Mouse (Mus musculus): ENCODE data around the gene Sostdc1. TPM values are rescaled to one million over a fixed set of nuclear protein-coding genes. Genes with fewer than 3 reads are reported as not detected.

Gene Sostdc1
- total RNA-seq, 1 experiment: 0.09 TPM

DNA sequence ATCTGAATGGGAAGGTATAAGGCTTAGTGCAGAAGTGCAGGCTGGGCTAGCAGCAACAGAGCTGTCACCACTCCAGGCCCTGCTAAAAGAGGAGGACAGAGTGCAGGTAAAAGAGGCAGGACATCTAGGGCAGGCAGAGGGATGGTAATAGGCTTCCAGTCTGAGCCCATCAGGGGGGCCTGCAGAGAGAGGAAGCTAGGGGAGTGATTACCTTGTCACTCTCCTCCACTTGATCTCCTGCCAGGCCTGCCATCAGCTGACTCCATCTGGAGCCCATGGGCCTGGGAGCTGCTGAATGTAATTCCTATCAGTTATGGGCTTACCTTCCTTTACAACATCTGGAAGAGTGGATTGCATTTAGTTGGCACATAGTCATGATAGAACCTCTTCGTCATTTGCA lies 18.7 kb downstream of the Sostdc1 start:
- Histone ChIP-seq H3K9me3 (ENCODE audit: control insufficient read depth, insufficient read depth, low read depth, low read length) (no peaks in the 10 kb centered on the region), H3K4me3 (ENCODE audit: insufficient read depth in 1 of 2, low read depth in 1 of 2, low read length in 2 of 2, poor library complexity in 1 of 2, severe bottlenecking in 1 of 2) (no peak overlapping the region), H3K4me1 (ENCODE audit: control insufficient read depth in 2 of 2, insufficient read depth in 2 of 2, low read length in 2 of 2, poor library complexity in 1 of 2) (no peaks in the 10 kb centered on the region), H3K27ac (ENCODE audit: insufficient read depth, low read depth, low read length, poor library complexity, severe bottlenecking) (no peak overlapping the region), H3K9ac (ENCODE audit: insufficient read depth, low read depth, low read length, poor library complexity, severe bottlenecking) (no peak overlapping the region), H3K36me3 (ENCODE audit: control insufficient read depth, insufficient read depth, low read length, poor library complexity, severe bottlenecking) (no peaks in the 10 kb centered on the region)
- DNase-seq (ENCODE audit: low read depth, low spot score): no peak
- TF ChIP-seq ZNF384 (IDR thresholded peaks at IDR 0.05; ENCODE audit: low read depth, low read length) (no peak), HCFC1 (IDR thresholded peaks at IDR 0.05; ENCODE audit: borderline replicate concordance, insufficient read depth, low read length) (no peak), ZC3H11A (IDR thresholded peaks at IDR 0.05; ENCODE audit: borderline replicate concordance, low read depth, low read length) (no peak)
- in situ Hi-C loops (cut with MboI; ENCODE audit: low sequenced_read_pairs in 2 of 2, unreplicated experiment in 2 of 2): no loop called here

DNA sequence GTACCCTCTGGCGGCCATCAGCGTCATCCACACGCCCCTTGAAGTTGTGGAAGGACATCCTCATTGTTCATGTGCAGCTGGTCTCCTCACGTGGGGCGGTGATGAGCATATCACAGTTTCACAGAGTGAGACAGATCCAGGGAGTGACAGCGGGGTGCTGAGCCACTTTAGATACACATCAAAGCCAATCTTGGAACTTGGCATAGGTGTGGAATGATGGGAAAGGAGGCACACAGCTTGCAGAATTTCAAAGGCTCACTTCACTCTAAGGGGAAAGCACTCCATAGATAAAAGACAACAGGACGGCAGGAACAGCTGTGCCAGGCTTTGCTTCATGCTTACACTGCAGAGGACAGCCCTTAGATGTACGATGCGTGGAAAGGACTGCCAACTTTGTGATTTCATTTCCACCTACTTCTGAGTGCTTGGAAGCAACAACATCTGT lies 19.9 kb downstream of the Sostdc1 start:
- no peaks in the 10 kb centered on the region for H3K9me3 ChIP-seq (ENCODE audit: control insufficient read depth, insufficient read depth, low read depth, low read length)
- H3K4me1 ChIP-seq (ENCODE audit: control insufficient read depth in 2 of 2, insufficient read depth in 2 of 2, low read length in 2 of 2, poor library complexity in 1 of 2): no peaks in the 10 kb centered on the region
- H3K36me3 ChIP-seq (ENCODE audit: control insufficient read depth, insufficient read depth, low read length, poor library complexity, severe bottlenecking): no peaks in the 10 kb centered on the region
- H3K9ac ChIP-seq (ENCODE audit: insufficient read depth, low read depth, low read length, poor library complexity, severe bottlenecking): no peak overlapping the region
- no peak overlapping the region for H3K4me3 ChIP-seq (ENCODE audit: insufficient read depth in 1 of 2, low read depth in 1 of 2, low read length in 2 of 2, poor library complexity in 1 of 2, severe bottlenecking in 1 of 2)
- in situ Hi-C loops (cut with MboI; ENCODE audit: low sequenced_read_pairs in 2 of 2, unreplicated experiment in 2 of 2): no loop called here
- H3K27ac ChIP-seq (ENCODE audit: insufficient read depth, low read depth, low read length, poor library complexity, severe bottlenecking): no peak overlapping the region
- TF ChIP-seq HCFC1 (IDR thresholded peaks at IDR 0.05; ENCODE audit: borderline replicate concordance, insufficient read depth, low read length) (no peak), CHD2 (IDR thresholded peaks at IDR 0.05; ENCODE audit: low read depth, low read length) (no peak), MAFK (IDR thresholded peaks at IDR 0.05; ENCODE audit: insufficient read depth, low read depth, low read length) (no peak), ZC3H11A (IDR thresholded peaks at IDR 0.05; ENCODE audit: borderline replicate concordance, low read depth, low read length) (no peak), ZNF384 (IDR thresholded peaks at IDR 0.05; ENCODE audit: low read depth, low read length) (no peak)
- DNase-seq (ENCODE audit: low read depth, low spot score): no peak

DNA sequence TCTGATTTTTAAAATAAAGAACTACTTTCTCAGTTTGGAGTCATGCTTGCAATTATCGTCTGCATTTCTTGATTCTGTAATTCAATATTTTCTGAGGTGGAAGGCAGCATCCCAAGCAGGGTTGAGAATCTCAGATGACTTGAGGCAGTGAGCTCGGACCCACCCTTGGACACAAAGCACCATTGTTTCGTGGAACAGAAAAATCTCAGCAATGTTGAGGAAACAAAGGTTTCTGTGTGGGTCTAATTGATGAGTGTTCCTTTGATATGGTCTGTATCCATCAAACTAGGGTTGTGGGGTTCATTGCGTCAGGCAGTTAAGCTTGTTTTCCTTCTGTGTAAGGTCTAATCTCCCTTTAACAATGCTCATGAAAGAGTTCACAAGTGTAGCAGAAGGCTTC lies 30.2 kb downstream of the Sostdc1 start:
- Histone ChIP-seq H3K9me3 (ENCODE audit: control insufficient read depth, insufficient read depth, low read depth, low read length) (no peaks in the 10 kb centered on the region; the same call in 1 of the 2 replicates), H3K4me3 (ENCODE audit: insufficient read depth in 1 of 2, low read depth in 1 of 2, low read length in 2 of 2, poor library complexity in 1 of 2, severe bottlenecking in 1 of 2) (no peak overlapping the region), H3K9ac (ENCODE audit: insufficient read depth, low read depth, low read length, poor library complexity, severe bottlenecking) (no peak overlapping the region), H3K36me3 (ENCODE audit: control insufficient read depth, insufficient read depth, low read length, poor library complexity, severe bottlenecking) (no peaks in the 10 kb centered on the region), H3K4me1 (ENCODE audit: control insufficient read depth in 2 of 2, insufficient read depth in 2 of 2, low read length in 2 of 2, poor library complexity in 1 of 2) (no peaks in the 10 kb centered on the region), H3K27ac (ENCODE audit: insufficient read depth, low read depth, low read length, poor library complexity, severe bottlenecking) (no peak overlapping the region)
- DNase-seq (ENCODE audit: low read depth, low spot score): no peak
- TF ChIP-seq ZC3H11A (IDR thresholded peaks at IDR 0.05; ENCODE audit: borderline replicate concordance, low read depth, low read length): no peak
- in situ Hi-C loops (cut with MboI; ENCODE audit: low sequenced_read_pairs in 2 of 2, unreplicated experiment in 2 of 2): no loop called here

DNA sequence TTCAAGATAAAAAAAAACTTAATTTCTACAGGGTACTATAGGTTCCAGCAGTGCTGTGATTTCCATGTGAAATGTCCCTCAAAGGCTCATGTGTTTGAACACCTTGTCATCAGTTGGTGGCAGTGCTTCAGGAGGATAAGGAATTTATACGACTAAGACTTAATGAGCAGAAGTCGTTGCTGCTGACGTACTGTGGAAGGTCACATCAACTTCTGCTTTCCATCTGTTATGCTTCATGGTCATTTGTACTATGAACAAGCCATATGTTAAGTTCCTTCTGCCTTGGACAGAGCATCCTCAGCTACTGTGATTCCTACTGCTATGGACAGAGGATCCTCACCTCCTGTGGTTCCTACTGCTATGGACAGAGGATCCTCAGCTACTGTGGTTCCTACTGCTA lies 46.1 kb downstream of the Sostdc1 start:
- H3K36me3 ChIP-seq (ENCODE audit: control insufficient read depth, insufficient read depth, low read length, poor library complexity, severe bottlenecking): no peaks in the 10 kb centered on the region
- TF ChIP-seq ZC3H11A (IDR thresholded peaks at IDR 0.05; ENCODE audit: borderline replicate concordance, low read depth, low read length): no peak
- no peak for TF ChIP-seq ZNF384 (IDR thresholded peaks at IDR 0.05; ENCODE audit: low read depth, low read length)
- no peak for TF ChIP-seq CHD2 (IDR thresholded peaks at IDR 0.05; ENCODE audit: low read depth, low read length)
- TF ChIP-seq HCFC1 (IDR thresholded peaks at IDR 0.05; ENCODE audit: borderline replicate concordance, insufficient read depth, low read length): no peak
- TF ChIP-seq MAFK (IDR thresholded peaks at IDR 0.05; ENCODE audit: insufficient read depth, low read depth, low read length): no peak
- no peak overlapping the region for H3K9ac ChIP-seq (ENCODE audit: insufficient read depth, low read depth, low read length, poor library complexity, severe bottlenecking)
- H3K4me3 ChIP-seq (ENCODE audit: insufficient read depth in 1 of 2, low read depth in 1 of 2, low read length in 2 of 2, poor library complexity in 1 of 2, severe bottlenecking in 1 of 2): no peak overlapping the region
- in situ Hi-C loops (cut with MboI; ENCODE audit: low sequenced_read_pairs in 2 of 2, unreplicated experiment in 2 of 2): no loop called here
- H3K27ac ChIP-seq (ENCODE audit: insufficient read depth, low read depth, low read length, poor library complexity, severe bottlenecking): no peak overlapping the region
- H3K4me1 ChIP-seq (ENCODE audit: control insufficient read depth in 2 of 2, insufficient read depth in 2 of 2, low read length in 2 of 2, poor library complexity in 1 of 2): no peaks in the 10 kb centered on the region
- no peak for DNase-seq (ENCODE audit: low read depth, low spot score)
- H3K9me3 ChIP-seq (ENCODE audit: control insufficient read depth, insufficient read depth, low read depth, low read length): no peaks in the 10 kb centered on the region

DNA sequence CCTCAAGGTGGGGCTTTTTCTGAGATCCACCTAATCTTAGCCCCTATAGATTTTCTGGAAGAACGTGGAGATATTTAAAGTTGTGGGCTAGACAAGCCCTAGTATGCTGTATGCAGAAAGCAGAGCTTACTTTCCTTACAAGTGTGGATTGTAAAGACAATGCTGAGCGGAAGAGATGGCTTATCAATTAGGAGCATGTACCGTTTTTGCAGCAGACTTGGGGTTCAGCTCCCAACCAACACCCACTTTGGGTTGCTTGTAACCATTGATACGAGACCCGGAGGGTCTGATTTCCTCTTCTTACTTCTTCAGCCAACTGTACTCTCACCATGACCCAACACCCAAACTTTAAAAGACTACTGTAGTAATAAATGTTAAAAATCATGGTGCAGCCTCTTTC lies 46.8 kb downstream of the Sostdc1 start:
- Histone ChIP-seq H3K36me3 (ENCODE audit: control insufficient read depth, insufficient read depth, low read length, poor library complexity, severe bottlenecking) (no peaks in the 10 kb centered on the region), H3K9me3 (ENCODE audit: control insufficient read depth, insufficient read depth, low read depth, low read length) (no peaks in the 10 kb centered on the region), H3K4me1 (ENCODE audit: control insufficient read depth in 2 of 2, insufficient read depth in 2 of 2, low read length in 2 of 2, poor library complexity in 1 of 2) (no peaks in the 10 kb centered on the region), H3K9ac (ENCODE audit: insufficient read depth, low read depth, low read length, poor library complexity, severe bottlenecking) (no peak overlapping the region), H3K4me3 (ENCODE audit: insufficient read depth in 1 of 2, low read depth in 1 of 2, low read length in 2 of 2, poor library complexity in 1 of 2, severe bottlenecking in 1 of 2) (no peak overlapping the region), H3K27ac (ENCODE audit: insufficient read depth, low read depth, low read length, poor library complexity, severe bottlenecking) (no peak overlapping the region)
- in situ Hi-C loops (cut with MboI; ENCODE audit: low sequenced_read_pairs in 2 of 2, unreplicated experiment in 2 of 2): no loop called here
- TF ChIP-seq MAFK (IDR thresholded peaks at IDR 0.05; ENCODE audit: insufficient read depth, low read depth, low read length): no peak
- TF ChIP-seq CHD2 (IDR thresholded peaks at IDR 0.05; ENCODE audit: low read depth, low read length): no peak
- no peak for TF ChIP-seq ZNF384 (IDR thresholded peaks at IDR 0.05; ENCODE audit: low read depth, low read length)
- TF ChIP-seq ZC3H11A (IDR thresholded peaks at IDR 0.05; ENCODE audit: borderline replicate concordance, low read depth, low read length): no peak
- TF ChIP-seq HCFC1 (IDR thresholded peaks at IDR 0.05; ENCODE audit: borderline replicate concordance, insufficient read depth, low read length): no peak
- DNase-seq (ENCODE audit: low read depth, low spot score): no peak
